Mouse (Mus musculus) kidney, postnatal 36 days (tissue): ENCODE results near the gene Mul1.

Experiments
- DNase-seq, 2 experiments: peaks; one replicate each; pipeline ENCODE4 v3.0.0; 2021 to 2022; ENCODE audit warnings: mixed read lengths in 2 of 2

Gene Mul1

DNA sequence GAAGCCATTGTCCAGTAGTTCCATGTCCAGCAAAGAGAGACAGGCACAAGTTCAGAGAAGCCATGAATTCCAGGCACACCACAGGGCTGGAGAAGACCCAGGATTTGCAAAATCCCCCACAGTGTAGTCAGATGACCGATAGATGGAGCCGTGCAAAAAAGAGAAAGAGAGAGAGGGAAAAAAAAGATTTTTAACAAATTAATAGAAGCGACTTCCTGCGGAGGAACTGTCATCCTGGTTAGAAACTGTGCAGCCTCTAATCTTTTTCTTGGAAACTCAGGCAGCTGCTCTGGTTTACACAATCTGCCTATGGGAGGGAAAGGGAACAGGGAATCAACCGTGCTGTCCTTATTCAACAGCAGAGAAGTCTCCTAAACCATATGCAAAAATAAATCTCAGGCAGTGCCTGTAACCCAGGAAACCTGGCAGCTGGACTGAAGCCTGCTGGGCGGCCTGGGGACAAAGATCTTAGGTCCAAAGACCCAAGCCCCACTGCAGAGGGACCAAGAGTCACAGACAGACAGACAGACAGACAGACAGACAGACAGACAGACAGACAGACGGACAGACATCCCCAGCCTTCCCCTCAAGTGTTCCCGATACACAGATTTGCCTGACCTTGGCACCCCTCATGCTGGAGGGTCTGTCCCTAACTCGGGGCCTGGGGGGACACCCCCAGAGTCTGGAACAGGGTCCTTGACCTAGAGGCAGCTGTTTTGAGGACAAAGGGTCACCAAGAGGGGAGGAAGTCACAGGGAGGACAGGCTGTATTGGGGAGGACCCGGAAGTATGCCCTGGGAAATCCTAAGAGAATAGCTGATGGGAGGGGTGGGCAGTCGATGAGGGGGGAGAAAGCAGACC, 28.7 kb downstream of the Mul1 start:
- DNase-seq, result peak; percentile 66 to 72

DNA sequence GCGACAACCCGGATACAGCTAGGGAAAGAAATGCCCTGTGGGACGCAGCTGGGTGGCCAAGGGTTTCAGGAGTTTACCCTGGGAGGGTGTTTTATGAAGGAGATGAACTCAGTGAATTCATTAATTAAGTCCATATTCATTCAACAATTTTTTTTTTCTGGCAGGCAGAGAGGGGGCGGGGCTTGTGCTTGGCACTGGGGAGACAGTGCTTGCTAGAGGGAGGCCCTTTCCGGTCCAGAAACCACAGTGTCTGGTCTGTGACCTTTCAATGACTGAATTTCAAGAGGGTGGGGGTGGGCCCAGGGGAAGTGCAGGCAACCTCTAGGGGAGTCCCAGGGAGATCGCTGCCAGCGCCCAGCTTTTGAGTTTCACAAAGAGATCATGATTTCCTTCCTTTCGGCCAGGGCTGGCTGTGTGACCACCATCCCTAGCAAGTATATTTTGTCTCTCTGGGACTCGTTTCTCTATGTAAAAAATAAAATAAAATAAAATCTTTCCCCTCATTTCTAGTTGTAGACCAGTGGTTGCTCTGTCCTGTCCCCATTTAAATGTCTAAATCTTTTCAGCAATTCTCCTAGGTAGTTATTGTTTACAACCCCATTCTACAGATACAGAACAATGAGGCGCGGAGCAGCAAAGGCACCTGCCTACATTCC, 29.5 kb downstream of the Mul1 start:
- DNase-seq, result peak; percentile 97 to 98

DNA sequence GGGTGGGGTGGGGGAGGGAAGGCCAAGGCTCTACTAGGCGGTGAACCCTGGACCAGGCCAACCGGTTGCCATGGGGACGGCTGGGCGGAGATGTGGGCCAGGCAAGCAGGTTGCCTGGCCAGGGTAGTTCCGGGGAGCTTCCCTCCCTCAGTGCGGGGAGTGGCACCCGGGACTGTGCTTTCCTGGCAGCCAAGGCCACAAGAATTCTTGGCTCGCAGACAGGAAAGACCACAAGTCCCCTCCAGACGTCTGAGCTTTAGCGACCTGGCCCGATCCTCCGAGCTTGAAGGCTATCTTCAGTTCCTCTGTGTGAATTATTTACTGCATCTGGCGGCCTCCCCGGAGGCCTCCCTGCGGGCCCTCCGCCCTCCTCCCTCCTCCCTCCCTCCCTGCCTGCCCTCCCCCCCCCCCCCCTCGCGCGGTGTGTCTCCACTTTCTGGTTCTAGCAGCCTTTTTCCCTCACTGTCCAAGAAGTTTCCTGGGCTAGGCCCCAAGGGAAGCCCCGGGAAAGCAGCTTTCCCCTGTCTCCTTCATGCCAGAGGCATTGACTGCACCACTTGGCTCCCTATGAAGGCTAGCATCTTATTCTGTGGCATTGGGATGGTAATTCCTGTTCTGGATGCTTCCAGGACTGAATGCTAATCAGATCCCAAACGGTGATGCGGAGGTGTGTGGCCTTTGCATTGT, 30.3 kb downstream of the Mul1 start:
- peak; percentile 97 to 98 for DNase-seq

DNA sequence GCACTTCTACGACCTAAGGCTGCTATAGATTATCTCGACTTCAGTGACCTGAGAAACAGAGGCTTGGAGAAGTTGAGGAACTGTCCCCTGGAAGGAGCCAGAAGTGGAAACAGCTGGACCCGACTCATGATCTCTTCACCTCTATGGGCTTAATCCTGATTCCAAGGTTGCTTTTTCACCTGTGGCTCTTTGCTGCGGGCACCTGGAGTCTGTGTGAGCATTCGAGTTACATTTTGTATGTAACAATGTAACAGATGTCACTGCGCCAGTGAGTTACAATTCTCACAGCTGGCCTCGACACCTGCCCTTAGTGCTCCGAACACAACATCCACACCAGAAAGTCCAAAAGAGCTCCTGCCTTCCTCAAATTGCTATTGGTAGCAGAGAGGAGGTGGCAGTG, 31.0 kb downstream of the Mul1 start:
- DNase-seq, result no peak

DNA sequence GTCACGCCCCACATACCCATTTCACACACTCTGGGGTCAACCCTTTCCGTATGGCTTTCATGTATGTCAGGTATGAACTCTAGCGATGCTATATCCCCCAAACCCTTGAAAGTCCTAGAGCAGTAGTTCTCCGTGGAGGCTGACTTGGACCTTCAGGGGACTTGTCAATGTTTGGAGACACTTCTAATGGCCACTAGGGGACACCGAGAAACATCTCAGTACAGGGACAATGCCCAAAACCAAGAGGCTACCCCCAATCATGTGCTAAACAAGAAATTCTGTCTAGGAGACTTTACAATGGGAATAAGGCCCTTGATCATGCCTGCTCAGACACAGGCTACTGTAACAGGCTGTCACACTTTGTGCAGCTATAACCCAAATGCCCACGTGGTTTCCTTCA, 32.2 kb downstream of the Mul1 start:
- no peak for DNase-seq

DNA sequence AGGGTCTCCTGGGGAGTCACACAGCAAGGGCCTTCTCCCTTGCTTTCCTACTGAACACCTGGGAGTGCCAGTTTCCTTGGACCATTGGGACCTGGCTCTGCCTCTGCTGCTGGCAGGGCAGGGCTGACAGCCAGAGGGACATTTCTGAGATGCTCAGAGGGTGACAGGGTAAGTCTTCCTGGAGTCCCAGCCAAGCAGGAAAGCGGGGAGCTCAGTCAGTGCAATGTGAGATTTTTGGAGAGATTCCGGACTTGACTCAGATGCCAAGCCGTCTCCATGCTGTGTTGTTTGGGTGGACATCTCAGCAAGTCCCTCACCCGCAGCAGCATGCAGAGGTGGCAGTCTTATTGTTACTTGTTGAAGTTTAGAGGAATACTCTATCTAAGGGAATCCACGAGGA, 33.0 kb downstream of the Mul1 start:
- DNase-seq, result peak in 1 of 2 experiments; percentile 37

DNA sequence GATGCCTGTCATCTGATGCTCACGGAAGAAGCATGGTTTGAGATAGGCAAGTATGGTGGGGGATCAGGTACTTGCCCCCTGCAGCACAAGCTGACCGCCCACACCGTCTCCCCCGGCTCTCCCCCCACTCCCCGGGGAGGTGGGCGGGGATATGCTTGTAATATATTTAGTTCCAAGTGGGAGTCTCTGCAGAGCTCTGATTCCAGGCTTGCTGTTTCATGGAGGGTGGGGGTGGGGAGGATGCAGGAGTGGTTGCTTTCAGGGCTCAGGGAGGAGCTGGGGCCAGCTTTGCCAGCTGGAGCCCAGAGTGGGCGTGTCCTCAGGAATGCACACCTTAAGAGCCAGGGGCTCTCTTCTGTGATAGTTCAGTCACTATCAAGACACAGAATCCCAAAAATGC, 34.6 kb downstream of the Mul1 start:
- DNase-seq, result no peak

DNA sequence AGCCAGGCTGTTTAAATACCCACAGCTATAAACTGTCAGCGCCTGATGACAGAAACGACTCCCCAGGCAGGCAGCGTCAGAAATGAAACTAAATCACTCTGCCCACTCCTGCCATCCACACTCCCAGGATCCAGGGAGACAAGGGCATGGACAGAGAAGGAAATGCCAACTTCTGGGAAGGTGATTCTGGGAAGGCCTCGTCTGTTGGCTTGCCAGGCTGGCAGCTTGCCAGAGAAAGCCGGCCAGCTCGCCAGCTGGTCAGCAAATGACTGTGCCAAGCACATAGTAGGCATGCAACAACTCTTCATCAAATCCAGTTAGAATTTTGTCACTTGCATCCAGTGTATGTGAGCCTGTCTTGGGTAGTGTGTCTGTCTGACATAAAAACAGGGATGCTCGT, 36.8 kb downstream of the Mul1 start:
- DNase-seq, result peak in 1 of 2 experiments; percentile 33

DNA sequence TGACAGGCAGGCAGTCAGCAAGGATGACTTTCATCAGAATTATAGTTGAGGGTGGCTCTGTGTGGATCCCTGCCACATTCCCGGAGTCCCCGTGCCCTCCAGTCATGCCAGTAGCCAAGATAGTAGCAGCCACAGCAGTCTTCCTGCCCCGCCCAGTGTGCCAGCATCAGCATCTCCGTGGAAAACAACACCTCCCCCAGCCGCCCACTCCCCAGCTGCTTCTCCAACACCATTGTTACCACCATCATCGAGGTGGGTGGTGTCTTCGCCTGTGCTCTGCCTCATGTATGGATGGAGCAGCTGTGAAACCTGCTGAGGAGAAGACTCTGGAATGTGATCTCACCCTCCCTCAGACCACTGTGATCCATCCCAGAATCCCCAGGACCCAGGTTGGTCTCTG, 45.1 kb downstream of the Mul1 start:
- DNase-seq, result no peak

DNA sequence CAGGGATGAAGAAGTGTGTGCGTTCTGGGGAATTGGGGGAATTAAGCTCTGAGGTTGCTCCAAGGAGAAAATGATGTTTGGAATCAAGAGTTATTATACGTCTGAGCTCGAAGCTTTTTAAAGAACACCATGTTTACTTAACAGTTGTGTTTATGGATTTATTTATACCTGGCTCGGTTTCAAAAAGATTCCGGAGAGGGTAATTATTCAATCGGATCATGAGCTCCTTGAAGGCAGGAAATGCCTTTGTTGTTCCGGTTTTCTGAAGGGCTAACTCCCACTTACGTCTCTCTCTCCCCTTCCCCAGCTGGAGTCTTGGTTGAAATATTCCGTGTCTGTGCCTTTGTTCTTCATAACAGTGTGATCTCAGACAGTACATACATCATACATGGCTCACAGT, 46.5 kb downstream of the Mul1 start:
- no peak for DNase-seq

DNA sequence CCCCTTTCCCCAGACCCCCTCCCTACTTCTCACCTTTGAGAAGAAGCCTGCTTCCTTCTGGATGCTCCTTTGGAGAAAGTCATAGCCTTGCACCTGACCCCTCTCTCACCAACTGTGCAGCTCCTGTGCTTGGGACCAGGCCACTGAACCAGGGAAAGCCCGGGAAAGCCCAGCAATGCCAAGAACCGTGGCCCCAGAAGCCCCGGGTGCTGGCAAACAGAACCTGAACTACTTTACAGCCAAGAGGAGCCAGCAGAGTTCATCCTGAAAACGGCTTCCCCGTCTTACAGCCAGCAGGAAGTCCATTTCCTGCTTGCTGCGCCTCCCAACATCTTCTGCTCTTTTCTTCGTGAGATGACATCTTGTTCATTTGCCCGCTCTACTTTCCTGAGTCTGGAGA, 48.2 kb downstream of the Mul1 start:
- no peak for DNase-seq

DNA sequence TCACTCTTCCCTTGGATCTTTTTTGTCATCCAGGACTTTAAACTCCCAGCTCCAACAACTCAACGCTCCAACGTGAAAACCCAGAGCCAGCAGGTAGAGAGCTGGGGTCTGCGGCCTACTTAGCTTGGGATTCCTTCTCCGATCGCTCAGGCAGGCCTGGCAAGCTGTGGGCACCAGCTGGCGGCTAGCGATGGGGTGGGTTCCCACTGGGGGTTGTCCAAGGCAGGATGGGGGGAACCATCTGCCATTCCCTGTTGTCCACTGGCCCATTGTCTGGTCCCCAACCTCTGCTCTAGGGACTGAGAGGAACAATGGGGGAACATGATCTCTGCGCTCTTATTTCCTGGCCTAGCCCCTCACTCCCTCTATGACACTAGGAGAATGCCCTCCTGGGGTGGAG, 53.8 kb downstream of the Mul1 start:
- no peak for DNase-seq

DNA sequence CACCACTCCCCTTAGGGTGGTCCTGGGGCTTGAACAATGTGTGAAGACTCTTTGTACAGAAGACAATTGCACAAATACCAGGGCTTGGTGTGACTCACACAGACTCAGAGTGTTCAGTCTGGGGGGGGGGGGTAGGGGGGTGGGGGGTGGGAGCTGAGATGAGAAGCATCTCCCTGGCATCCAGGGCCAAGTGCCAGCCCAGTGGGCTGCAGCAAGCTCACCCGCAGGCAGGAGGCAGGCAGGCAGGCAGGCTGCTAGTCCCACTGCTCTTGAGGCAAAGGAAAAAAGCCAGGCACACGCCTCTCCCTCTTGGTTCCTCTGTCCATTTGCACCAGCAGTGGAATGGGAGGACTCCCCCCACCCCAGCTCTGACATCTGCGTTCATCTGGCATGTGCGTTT, 56.6 kb downstream of the Mul1 start:
- DNase-seq, result no peak
